Mouse (Mus musculus): ENCODE measurements around the gene Tmem135.

- TF ChIP-seq MYB (IDR thresholded peaks at IDR 0.05; ENCODE audit: low read depth, low read length) (no peak), ZMIZ1 (IDR thresholded peaks at IDR 0.05; ENCODE audit: low read depth, low read length) (no peak), KAT2A (conservative IDR thresholded peaks at IDR 0.05; ENCODE audit: low read depth, low read length) (no peak), GATA1 (IDR thresholded peaks at IDR 0.05; ENCODE audit: low read depth, low read length) (peak; percentile 39; the same call in 1 of the 2 replicates), CTCF (IDR thresholded peaks at IDR 0.05 in 2 of 3, conservative IDR thresholded peaks at IDR 0.05 in 1 of 3; ENCODE audit: control insufficient read depth in 1 of 3, insufficient read depth in 1 of 3, low read depth in 2 of 3, low read length in 3 of 3, poor library complexity in 1 of 3, severe bottlenecking in 1 of 3) (no peak), EP300 (IDR thresholded peaks at IDR 0.05; ENCODE audit: low read depth in 1 of 2, low read length in 2 of 2) (no peak), JUND (IDR thresholded peaks at IDR 0.05; ENCODE audit: low read depth, low read length) (no peak)
These were observed 77.3 kb downstream of the Tmem135 start for GRCm38 (mm10) chr7:89326761-89327160.
